Mouse (Mus musculus): ENCODE results near the gene Gm17018. TPM values are rescaled to one million over a fixed set of nuclear protein-coding genes. Genes with fewer than 3 reads are reported as not detected.
"Not testable (repeated sequence)": the region's sequence is repeated elsewhere in the genome, so short reads cannot be mapped to it uniquely, and the experiment has no call there.

Gene Gm17018
- polyA plus RNA-seq, 1 experiment from 2014 or later, result 50.1 TPM

DNA sequence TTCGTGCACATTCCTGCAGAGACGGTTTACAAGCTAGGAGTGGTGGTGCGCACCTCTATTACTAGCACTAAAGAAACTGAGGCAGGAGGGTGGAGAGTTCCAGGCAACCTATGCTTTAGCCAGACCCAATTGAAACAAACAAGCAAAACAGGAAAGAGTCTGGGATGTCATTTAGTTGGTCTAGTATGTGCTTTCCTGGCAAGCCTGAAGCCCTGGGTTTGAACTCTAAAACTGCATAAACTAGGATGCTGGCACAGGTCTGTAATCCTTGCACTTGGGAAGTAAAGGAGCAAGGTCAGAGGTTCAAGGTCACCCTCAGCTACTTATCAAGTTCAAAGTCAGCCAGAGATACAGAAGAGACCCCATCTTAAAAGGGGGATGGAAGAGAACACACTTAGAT is 18.4 kb upstream of the Gm17018 start:
- 15% methylated on average over 3 of the region's 3 CpGs for WGBS
- Histone ChIP-seq H3K4me3 (ENCODE audit: low read depth, low read length) (peak overlapping the region; percentile 38), H3K4me2 (ENCODE audit: low read length) (peak overlapping the region; percentile 71), H3K36me3 (ENCODE audit: control insufficient read depth, insufficient read depth, low read length) (no peaks in the 10 kb centered on the region), H3K9me3 (replicated peaks; ENCODE audit: control insufficient read depth, low read length) (no peaks in the 10 kb centered on the region), H3K9ac (ENCODE audit: low read length) (peak overlapping the region; percentile 67), H3K27me3 (replicated peaks; ENCODE audit: control insufficient read depth, insufficient read depth, low read length) (peaks cover 23% of the 10 kb centered on the region), H3K4me1 (ENCODE audit: control insufficient read depth, insufficient read depth, low read length) (peaks cover 5% of the 10 kb centered on the region; the same call in 1 of the 2 replicates), H3K27ac (ENCODE audit: low read depth, low read length) (0 out of 2 replicates have a peak overlapping the region, but pooled peaks have one; percentile 44)
- DNase-seq (ENCODE audit: low spot score), result no peak
- ATAC-seq, result no peak

DNA sequence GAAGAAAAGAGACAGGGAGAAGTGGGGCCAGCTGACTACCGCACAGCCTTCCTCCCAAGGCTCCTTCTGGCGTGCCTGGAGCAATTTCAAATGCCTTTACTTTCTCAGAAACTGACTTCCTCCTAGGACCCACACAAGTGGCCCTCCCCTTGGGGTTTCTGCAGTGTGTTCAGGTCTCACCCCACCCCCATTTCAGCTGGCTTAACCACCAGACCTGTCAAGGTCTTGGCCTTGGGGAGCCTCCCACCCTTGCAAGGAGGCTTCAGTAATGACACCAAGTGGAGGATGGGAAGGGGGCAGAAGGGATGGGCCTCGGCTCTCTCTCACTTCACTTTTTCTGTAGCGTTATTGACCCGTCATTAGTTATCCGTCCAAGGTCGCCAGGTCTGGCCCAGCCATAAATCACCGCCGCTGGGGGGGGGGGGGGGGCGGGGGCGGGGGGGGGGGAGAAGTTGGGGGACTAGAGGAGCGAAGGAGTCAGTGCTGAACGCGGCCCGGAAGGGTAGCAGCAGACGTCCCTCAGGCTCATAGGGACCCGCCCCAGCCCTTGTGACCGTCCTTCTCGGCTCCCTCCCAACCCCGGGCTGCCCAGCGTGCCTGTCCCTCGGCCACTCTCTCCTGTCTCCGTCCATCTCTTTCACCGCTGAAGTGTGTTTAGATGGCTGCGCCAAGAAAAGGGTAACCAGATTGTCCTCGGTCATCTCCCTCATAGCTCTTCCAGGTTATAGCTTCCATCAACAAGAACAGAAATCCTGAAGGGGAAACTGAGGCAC is 16.1 kb upstream of the Gm17018 start:
- peaks cover 5% of the 10 kb centered on the region; the same call in 1 of the 2 replicates for H3K4me1 ChIP-seq (ENCODE audit: control insufficient read depth, insufficient read depth, low read length)
- peaks cover 26% of the 10 kb centered on the region for H3K27me3 ChIP-seq (replicated peaks; ENCODE audit: control insufficient read depth, insufficient read depth, low read length)
- peak; percentile 21 for DNase-seq (ENCODE audit: low spot score)

DNA sequence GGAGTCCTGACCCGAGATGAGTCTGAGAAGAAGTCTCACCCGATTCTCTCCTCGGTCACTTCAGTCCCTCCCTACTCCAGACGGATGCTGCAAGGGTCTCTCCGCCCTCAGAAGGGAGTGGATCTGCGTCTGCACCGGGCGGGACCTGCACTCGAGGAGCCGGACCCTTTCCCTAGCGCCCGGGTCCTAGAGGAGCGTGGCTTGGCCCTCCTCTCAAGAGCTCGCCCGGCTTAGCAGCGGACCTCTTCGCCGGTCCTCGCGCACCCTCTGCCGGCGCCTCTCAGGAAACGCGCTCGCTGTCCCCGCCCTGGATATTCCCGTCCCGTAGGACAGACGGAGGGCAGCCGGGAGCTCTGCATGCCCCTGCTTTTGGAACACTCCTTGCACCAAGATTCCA is 15.5 kb upstream of the Gm17018 start:
- under 1% methylated on average over 30 of the region's 30 CpGs for WGBS
- H3K27ac ChIP-seq (ENCODE audit: low read depth, low read length), result no peak overlapping the region
- DNase-seq (ENCODE audit: low spot score) (peak; percentile 86), ATAC-seq (peak; percentile 78)
- H3K9ac ChIP-seq (ENCODE audit: low read length), result peak overlapping the region; percentile 41; the same call in 1 of the 2 replicates
- H3K4me3 ChIP-seq (ENCODE audit: low read depth, low read length), result peak overlapping the region; percentile 21
- peaks cover 5% of the 10 kb centered on the region; the same call in 1 of the 2 replicates for H3K4me1 ChIP-seq (ENCODE audit: control insufficient read depth, insufficient read depth, low read length)
- no peaks in the 10 kb centered on the region for H3K36me3 ChIP-seq (ENCODE audit: control insufficient read depth, insufficient read depth, low read length)
- no peaks in the 10 kb centered on the region for H3K9me3 ChIP-seq (replicated peaks; ENCODE audit: control insufficient read depth, low read length)
- peak overlapping the region; percentile 63 for H3K4me2 ChIP-seq (ENCODE audit: low read length)
- peaks cover 26% of the 10 kb centered on the region for H3K27me3 ChIP-seq (replicated peaks; ENCODE audit: control insufficient read depth, insufficient read depth, low read length)

More for the DNA sequence above, 16.1 kb upstream of the Gm17018 start:
- H3K36me3 ChIP-seq (ENCODE audit: control insufficient read depth, insufficient read depth, low read length), result no peaks in the 10 kb centered on the region
- WGBS, result 3% methylated on average over 17 of the region's 26 CpGs
- peak overlapping the region; percentile 21 for H3K4me3 ChIP-seq (ENCODE audit: low read depth, low read length)
- H3K9me3 ChIP-seq (replicated peaks; ENCODE audit: control insufficient read depth, low read length), result no peaks in the 10 kb centered on the region
- H3K4me2 ChIP-seq (ENCODE audit: low read length), result peak overlapping the region; percentile 63
- H3K9ac ChIP-seq (ENCODE audit: low read length), result peak overlapping the region; percentile 41; the same call in 1 of the 2 replicates
- no peak overlapping the region for H3K27ac ChIP-seq (ENCODE audit: low read depth, low read length)
- ATAC-seq, result 0 out of 2 replicates have a peak, but pooled peaks have one; percentile 24

DNA sequence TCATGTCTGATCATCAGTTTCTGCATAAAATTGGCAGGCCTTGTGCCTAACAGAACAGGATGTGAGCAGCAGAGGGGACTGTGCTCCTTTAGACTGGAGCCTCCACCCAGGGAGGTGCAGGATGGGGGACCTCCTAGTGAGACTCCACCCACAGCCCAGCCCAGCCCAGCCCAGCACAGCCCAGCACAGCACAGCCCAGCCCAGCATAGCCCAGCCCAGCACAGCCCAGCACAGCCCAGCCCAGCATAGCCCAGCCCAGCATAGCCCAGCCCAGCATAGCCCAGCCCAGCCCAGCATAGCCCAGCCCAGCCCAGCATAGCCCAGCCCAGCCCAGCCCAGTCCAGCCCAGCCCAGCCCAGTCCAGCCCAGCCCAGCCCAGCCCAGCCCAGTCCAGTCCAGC is 12.2 kb upstream of the Gm17018 start:
- not testable (repeated sequence) for H3K9ac ChIP-seq (ENCODE audit: low read length); H3K4me3 ChIP-seq (ENCODE audit: low read depth, low read length); H3K36me3 ChIP-seq (ENCODE audit: control insufficient read depth, insufficient read depth, low read length); H3K4me1 ChIP-seq (ENCODE audit: control insufficient read depth, insufficient read depth, low read length); ATAC-seq; H3K9me3 ChIP-seq (replicated peaks; ENCODE audit: control insufficient read depth, low read length); H3K4me2 ChIP-seq (ENCODE audit: low read length); H3K27ac ChIP-seq (ENCODE audit: low read depth, low read length); DNase-seq (ENCODE audit: low spot score)
- peaks cover 14% of the 10 kb centered on the region; the same call in 1 of the 2 replicates for H3K27me3 ChIP-seq (replicated peaks; ENCODE audit: control insufficient read depth, insufficient read depth, low read length)

DNA sequence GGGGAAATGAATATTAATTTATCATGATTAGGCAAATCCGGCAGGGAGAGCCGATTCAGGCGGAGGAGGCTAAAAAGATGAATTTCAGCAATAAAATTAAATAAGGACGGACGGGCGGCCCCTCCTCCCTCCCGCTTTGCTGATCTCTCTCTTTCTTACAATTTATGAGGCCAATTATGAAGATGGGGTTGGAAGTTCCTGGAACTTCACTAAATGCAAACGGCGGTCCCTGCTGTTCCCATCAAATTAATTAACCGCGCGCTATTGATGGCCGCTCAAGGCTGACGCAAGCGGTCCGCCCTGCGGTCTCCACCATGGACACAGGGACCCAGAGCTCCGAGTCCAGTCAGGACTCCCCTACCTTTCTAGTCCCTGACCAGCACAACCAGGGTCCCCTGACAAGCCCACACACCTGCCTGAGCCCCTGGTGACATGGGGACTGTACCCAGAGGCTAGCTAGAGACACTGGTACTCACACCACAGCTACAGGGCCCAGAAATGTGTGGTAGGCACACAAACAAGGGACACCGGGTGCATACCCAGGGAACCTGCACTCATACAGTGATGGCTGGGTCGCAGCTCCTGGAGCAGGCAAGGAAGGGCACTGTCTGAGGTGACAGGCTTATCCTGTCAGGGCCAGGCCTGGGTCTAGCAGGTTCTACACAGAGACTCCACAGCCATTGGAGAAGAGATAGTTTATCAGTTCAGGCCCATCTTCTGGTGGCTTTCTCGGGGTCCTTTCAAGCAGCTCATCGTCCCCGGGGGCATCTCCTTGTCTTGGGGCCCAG is 11.1 kb upstream of the Gm17018 start:
- H3K27ac ChIP-seq (ENCODE audit: low read depth, low read length), result no peak overlapping the region
- H3K4me1 ChIP-seq (ENCODE audit: control insufficient read depth, insufficient read depth, low read length), result no peaks in the 10 kb centered on the region
- H3K9me3 ChIP-seq (replicated peaks; ENCODE audit: control insufficient read depth, low read length), result no peaks in the 10 kb centered on the region
- H3K4me3 ChIP-seq (ENCODE audit: low read depth, low read length), result no peak overlapping the region
- no peak overlapping the region for H3K9ac ChIP-seq (ENCODE audit: low read length)
- peaks cover 11% of the 10 kb centered on the region for H3K36me3 ChIP-seq (ENCODE audit: control insufficient read depth, insufficient read depth, low read length)
- peaks cover 6% of the 10 kb centered on the region; the same call in 1 of the 2 replicates for H3K27me3 ChIP-seq (replicated peaks; ENCODE audit: control insufficient read depth, insufficient read depth, low read length)
- DNase-seq (ENCODE audit: low spot score) (no peak), ATAC-seq (no peak)
- H3K4me2 ChIP-seq (ENCODE audit: low read length), result no peak overlapping the region
- 56% methylated on average over 23 of the region's 23 CpGs for WGBS

DNA sequence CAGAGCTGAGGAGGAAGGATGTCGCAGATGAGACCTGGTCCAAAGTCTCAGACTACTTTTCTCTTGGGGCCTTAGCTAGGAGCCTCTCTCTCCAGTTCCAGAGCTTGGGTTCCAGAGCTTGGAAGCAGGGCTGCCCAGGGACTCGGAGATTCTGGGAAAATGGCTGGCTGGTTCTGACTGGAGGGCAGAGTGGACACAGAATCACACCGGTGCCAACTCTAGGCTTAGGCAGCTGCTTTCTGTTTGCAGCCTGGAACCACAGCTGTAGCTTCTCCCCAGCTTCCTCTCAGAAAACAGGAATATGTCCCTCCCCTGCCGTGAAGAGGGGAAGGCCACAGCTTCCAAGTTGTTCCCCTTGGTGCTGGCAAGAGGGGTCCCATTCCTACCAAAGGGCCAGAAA is 10.5 kb upstream of the Gm17018 start:
- Histone ChIP-seq H3K9ac (ENCODE audit: low read length) (no peak overlapping the region), H3K4me1 (ENCODE audit: control insufficient read depth, insufficient read depth, low read length) (no peaks in the 10 kb centered on the region), H3K4me2 (ENCODE audit: low read length) (no peak overlapping the region), H3K27ac (ENCODE audit: low read depth, low read length) (no peak overlapping the region), H3K4me3 (ENCODE audit: low read depth, low read length) (no peak overlapping the region), H3K27me3 (replicated peaks; ENCODE audit: control insufficient read depth, insufficient read depth, low read length) (peaks cover 6% of the 10 kb centered on the region; the same call in 1 of the 2 replicates), H3K9me3 (replicated peaks; ENCODE audit: control insufficient read depth, low read length) (no peaks in the 10 kb centered on the region), H3K36me3 (ENCODE audit: control insufficient read depth, insufficient read depth, low read length) (peaks cover 17% of the 10 kb centered on the region)
- 90% methylated on average over 4 of the region's 4 CpGs for WGBS
- DNase-seq (ENCODE audit: low spot score), result no peak
- no peak for ATAC-seq

DNA sequence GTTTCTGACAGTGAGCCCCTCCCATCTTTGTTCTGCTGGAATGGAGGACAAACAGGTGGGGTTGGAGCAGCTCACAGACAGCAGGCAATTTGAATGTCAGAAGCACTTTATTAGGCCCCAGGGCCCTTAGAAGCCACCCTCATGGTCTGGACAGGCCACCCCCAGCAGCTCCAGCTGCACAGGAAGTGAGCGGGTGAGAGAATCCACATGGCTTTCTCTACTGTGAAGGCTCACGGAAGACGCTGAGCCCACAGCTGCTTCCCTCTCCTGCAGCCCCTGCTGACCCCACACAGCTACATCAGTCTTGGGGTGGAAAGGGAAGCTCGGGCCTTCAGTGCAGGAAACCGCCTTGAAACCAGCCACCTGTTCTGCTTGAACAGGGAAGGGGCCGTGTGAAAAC is 8.2 kb upstream of the Gm17018 start:
- DNase-seq (ENCODE audit: low spot score), result no peak
- H3K4me1 ChIP-seq (ENCODE audit: control insufficient read depth, insufficient read depth, low read length), result no peaks in the 10 kb centered on the region
- 0 out of 2 replicates have a peak, but pooled peaks cover 3% of the 10 kb centered on the region for H3K27me3 ChIP-seq (replicated peaks; ENCODE audit: control insufficient read depth, insufficient read depth, low read length)
- H3K9ac ChIP-seq (ENCODE audit: low read length), result no peak overlapping the region
- no peak overlapping the region for H3K27ac ChIP-seq (ENCODE audit: low read depth, low read length)
- H3K9me3 ChIP-seq (replicated peaks; ENCODE audit: control insufficient read depth, low read length), result no peaks in the 10 kb centered on the region
- H3K4me2 ChIP-seq (ENCODE audit: low read length), result no peak overlapping the region
- no peak for ATAC-seq
- WGBS, result 85% methylated on average over 6 of the region's 6 CpGs
- H3K36me3 ChIP-seq (ENCODE audit: control insufficient read depth, insufficient read depth, low read length), result peaks cover 25% of the 10 kb centered on the region
- H3K4me3 ChIP-seq (ENCODE audit: low read depth, low read length), result no peak overlapping the region

DNA sequence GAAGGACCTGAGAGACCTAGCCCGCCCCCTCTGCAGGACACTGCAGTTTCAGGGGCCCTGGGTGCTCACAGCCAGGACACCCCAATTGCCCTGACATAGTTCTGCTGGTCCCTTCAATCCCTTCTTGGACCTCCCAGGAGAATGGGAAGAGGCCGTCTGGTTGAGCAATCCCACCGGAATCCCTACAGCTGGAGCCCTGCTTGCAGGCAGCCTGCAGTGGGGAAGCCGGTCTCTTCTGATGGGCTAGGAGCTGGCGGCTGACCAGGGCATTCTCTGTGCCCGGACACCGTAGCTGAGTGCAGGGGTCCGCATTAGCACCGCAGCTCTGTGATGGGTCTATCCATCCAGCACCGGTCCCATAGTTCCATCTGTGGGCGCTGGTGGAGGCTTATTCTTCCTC is 6.3 kb upstream of the Gm17018 start:
- DNase-seq (ENCODE audit: low spot score) (no peak), ATAC-seq (no peak)
- WGBS, result 93% methylated on average over 11 of the region's 11 CpGs
- no peak overlapping the region for H3K4me2 ChIP-seq (ENCODE audit: low read length)
- H3K9me3 ChIP-seq (replicated peaks; ENCODE audit: control insufficient read depth, low read length), result no peaks in the 10 kb centered on the region
- no peak overlapping the region for H3K9ac ChIP-seq (ENCODE audit: low read length)
- H3K36me3 ChIP-seq (ENCODE audit: control insufficient read depth, insufficient read depth, low read length), result peaks cover 33% of the 10 kb centered on the region
- no peaks in the 10 kb centered on the region for H3K4me1 ChIP-seq (ENCODE audit: control insufficient read depth, insufficient read depth, low read length)
- no peak overlapping the region for H3K4me3 ChIP-seq (ENCODE audit: low read depth, low read length)
- no peaks in the 10 kb centered on the region for H3K27me3 ChIP-seq (replicated peaks; ENCODE audit: control insufficient read depth, insufficient read depth, low read length)
- no peak overlapping the region for H3K27ac ChIP-seq (ENCODE audit: low read depth, low read length)
